Mouse (Mus musculus): ENCODE data around the gene Vrk2.

The Vrk2 gene

DNA sequence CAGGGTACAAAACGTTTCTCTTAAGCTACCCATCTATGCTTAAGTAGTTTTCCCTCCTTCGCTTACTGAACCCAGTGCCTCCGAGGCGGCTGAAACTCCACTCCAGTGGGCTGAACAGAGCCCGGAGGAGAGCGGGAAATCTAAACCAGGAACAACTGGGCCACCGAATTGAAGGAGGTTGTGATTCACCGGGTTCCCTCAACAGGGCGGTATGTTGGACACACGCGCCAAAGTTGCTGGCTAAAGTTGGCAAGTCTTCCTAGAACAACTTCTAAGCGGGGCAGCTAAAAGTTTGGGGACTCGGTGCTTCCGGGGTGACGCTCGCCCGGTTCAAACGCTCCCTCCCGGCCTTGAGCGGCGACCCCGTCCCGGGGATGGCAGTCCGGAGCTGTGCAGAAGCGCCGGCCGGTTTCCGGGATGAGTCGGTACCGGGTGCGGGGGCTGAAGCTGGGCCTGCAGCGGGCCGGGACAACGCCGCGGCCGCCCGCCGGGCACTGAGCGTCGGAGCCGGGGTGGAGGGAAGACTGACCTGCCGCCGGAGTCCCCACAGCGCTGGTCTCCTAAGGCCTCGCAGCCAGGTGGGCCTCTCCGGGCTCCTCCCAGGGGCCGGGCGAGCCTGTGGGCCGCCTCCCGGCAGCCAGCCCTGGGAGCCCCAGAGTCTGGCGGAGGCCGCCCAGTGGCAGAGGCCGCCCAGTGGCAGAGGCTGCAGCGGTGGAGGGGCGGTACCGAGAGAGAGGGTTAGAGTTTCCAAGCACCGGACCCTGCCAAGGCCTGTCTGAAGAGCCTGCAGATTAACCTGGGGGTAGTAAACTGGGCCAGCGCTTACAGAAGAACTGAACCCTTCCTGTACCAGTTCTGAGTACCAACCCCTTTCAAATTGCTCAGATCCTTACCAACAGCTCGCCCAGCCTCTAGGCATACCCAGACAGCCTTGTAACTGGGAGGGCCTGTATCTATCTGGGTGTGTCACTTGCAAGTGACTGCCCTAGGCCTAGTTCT lies at the start of gene Vrk2, which contains the start of gene Gm6899:
Gene Vrk2 (minus strand): TSS at position 939 of the 999 bp plus-strand sequence.
Gene Gm6899 (plus strand): TSS at position 181 of the 999 bp plus-strand sequence.
- peak; percentile 90 for DNase-seq (ENCODE audit: low spot score)

DNA sequence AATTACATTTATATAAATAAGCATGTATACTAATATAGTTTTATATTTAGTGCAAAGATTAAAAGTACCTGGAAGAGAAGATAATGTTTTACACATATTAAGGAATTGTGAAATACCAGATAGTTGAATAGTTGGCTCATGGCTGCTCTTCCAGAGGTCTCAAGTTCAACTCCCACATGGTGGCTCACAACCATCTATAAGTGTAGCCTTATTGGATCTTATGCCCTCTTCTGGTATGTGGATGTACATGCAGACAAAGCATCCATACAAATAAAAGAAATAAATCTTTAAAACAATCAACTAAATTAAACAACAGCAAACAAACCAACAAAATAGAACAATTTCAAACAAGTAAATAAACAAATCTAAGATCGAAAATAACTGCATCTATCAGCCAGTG lies 48.3 kb upstream of the Vrk2 start:
- no peak for DNase-seq (ENCODE audit: low spot score)

DNA sequence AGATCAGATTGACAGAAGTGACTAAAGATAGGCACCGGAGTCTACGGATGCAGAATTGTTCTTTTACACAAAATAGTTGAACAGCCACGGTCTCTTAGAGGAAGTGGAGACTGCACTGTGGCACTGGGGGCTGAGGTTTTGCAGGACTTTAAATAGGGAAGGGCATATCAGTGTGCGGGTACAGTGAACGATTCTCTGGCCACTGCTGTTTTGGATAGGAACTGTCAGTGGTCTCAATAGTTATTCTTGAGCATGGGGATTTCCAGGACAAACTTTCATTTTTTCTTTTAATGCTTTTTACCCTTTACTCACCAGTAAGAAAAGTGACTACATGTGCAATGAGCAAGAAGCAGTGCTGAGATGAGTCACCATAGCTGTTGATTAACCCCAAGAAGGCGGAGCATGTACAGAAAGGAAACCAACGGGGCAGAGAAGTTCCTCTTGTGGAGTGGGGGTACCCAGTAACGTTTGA lies 46.6 kb upstream of the Vrk2 start:
- no peak for DNase-seq (ENCODE audit: low spot score)

DNA sequence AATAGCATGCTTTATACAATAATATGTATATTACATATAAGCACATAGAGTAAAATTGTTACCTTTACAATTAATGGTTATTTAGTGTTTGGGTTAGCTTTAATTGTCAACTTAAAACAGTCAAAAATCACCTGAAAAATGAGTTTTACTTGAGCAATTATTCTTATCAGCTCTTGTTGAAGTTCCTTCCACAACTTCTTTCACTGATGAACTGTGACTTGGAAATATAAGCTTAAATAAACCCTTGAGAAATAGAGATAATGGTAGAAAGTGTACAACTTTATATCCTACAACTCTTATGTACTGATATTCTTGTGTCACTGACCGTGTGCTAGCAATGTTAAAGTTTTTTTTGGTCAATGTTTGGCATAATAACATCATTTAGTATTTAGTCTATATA lies 42.4 kb upstream of the Vrk2 start:
- DNase-seq (ENCODE audit: low spot score): no peak

DNA sequence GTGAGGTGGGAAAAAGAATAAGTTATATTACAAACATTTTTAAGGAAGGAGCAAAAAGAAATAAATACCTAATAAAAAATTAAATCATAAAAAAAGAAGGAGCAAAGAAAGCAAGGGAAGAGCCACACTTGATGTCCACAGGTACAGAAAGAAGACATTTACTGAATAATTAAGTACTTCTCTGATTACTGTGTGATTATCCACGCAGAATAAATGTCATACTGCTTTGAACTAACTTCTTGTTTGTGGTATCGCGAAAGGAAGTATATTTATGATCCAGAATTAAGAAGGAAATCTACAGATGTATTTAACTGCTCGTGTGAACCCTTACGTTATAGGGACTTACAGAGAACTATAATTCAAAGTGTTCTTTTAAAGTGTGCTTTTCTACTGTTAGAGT lies 28.9 kb upstream of the Vrk2 start:
- DNase-seq (ENCODE audit: low spot score): no peak

DNA sequence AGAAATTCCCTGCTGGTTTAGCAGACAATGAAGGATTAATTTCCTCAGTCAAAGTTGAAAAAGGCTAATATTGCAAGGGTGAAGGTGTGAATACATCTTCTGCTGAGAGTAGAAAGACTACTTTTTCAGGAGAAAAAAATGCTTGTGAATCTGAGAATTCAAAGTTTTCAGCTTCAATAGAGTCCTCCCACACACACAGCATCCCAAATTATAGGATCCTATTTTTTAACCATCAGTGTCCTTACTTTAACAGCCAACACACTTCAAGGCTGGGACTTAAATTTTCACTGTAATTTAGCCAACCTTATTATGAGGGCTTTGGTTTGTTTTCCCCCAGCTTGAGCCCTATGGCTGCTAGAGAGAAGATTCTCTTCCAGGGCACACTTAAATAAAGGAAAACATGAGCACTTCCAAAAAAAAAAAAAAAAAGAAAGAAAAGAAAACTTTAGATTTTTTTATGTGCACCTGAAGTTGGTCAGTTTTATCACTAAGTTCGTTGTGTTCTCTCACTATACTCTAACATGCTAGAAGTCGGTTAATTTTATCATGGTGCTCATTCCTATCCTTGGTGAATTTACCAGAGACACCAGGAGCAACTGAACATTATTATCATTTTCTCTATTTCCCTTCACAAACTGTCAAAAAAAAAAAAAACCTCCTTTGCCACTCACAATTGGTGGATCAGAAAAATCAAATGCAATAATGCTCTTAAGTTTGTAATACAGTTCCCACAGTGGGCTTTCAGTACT lies 24.9 kb upstream of the Vrk2 start:
- DNase-seq (ENCODE audit: low spot score): no peak

DNA sequence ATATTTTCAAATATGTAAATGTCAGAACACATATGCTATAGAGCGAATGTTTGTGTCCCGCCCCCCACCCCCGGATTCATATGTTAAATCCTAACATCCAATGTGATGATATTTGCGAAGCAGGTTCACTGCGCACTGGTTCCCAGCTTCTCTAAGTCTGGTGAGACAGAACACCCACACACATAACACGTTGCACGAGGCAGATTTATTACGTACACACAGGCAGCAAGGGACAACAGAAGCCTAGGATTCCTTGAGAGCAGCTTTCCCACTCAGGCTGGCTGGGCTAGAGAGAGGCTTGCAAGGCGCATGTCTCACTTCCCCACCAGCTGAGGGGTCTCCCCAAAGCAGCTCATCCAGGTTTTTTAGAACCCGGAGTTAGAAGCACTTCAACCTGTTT lies 15.0 kb upstream of the Vrk2 start:
- no peak for DNase-seq (ENCODE audit: low spot score)

DNA sequence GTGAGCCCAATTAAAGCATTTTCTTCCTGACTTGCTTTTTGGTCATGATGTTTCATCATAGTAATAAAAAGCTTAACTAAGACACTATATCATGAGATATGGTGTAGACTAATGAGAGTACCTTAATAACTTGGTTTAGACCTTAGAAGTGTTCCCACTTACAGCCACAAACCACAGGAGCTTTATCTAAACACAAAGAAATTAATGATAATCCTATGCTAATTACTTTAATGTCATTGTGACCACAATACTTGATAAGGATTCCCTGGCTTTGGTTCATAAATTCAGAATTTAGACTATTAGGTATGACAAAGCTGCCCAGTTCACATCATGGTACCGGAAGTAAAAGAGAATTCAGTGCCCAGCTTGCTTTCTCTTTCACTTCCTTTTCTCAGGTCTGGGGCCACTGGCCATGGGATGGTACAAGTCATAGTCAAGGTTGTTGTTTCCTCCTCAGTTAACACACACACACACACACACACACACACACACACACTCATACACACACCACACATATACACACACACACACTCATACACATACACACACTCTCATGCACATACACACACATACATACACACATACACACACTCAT lies 10.4 kb upstream of the Vrk2 start:
- DNase-seq (ENCODE audit: low spot score): no peak

DNA sequence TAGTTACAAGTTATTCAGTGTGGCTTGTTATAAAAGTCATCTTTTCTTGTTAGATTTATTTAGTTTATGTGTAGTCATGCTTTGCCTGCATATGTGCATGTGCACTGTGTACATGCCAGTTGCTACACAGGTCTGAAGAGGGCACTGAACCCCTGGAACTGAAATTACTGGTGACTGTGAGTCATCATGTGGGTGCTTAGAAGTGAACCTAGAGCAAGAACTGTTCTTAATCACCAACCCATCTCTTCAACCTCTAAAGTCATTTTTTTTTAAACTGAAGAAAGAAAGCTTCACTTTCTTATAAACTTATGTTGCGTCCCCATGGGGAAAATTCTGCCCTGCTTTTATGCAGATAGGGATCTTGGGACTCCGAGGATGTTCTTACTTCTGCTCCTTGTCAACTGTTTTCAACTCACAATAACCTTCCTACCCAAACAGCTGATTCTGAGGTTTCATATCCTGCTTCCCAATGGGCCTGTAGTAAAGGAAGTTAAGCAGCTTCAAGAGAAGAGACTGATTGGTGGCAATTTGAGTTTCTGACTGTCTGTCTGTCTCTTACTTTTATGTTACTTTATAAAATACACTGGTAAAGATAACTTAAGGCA lies 7.9 kb upstream of the Vrk2 start:
- no peak for DNase-seq (ENCODE audit: low spot score)

DNA sequence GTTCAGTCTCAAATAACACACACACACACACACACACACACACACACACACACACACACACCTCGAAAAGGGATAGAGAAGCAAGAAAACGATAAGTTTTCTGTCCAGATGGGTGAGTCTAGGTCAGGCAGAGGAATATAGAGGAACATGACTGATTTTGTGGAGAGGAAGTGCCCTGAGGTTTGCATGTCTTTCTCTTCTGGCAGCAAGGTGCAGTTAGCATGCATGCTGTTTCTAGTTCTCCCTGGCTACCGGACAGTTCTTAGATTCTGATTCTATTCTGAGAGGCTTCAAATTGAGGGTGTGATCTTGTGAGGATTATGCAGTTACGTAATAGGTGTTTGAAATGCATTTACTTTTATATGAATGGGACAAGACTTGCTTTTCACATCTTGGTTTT lies 6.9 kb upstream of the Vrk2 start:
- DNase-seq (ENCODE audit: low spot score): no peak

DNA sequence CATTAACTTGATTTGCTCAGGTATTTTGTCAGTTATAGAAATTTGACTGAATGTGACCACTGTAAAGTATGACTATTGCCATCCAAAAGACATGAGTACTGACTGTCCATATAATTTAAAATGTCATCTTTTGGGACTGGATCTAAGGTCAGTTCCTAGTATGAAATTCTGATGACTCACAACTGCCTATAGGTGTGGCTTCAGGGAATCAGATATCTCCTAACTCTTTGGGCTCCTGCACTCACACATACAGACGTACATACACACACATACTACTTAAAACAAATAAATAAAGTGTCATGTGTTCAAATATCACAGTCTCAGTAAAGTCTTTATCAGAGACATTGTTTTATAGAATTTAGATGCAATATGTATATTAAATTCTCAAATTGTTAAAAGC lies 5.1 kb upstream of the Vrk2 start:
- no peak for DNase-seq (ENCODE audit: low spot score)

DNA sequence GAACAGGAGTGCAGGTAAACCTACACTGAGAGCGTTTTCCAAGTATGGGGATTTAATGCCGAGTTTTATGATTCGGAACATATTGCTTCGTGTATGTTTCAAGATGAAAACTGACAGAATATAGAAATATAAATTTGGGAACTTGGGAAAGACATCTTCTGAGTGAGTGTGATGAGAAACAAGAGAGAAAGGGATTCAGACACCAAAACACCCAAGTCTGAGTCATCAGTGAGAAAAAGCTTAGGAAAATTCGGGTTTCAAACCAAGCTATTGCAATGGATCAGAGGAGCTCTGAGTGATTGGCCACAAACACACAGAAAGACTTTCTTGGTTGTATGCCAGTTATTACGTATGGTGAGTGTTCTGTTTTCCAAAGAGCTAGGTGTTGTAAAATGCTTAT lies 4.0 kb upstream of the Vrk2 start:
- DNase-seq (ENCODE audit: low spot score): no peak

DNA sequence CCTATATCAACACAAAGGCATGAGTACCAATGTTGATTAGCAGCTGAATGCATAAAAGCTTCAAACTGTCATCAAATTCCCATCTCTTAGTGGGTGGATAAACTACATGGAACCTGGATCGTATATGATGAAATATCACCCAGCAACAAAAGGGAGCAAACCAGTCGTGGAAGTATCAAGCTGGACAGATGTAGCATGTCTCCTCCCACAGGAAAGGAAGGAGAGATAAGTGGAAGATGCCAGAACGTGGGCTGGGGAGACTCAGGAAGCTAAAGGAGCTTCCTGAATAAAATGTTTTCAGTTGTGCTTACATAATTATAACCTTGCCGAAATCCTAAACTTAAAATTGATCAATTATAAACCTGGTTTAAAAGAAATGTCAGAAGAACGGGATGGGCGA lies 3.3 kb upstream of the Vrk2 start:
- DNase-seq (ENCODE audit: low spot score): no peak

DNA sequence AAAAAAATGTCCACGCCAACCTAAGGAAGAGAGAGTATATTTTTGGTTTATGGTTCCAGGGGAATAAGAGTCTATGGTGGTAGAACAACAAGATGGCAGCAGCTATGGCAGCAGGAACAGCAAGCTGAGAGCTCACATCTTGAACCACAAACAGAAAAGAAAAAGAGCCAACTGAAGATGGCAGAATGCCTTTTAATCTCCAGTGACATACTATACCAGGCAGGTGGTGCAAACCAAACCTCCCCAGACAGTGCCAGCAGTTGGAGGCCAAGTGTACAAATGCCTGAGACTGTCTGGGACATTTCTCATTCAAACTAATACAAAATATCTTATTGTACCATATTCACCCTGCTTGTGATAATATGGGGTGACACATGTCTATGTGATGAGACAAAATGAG lies 2.4 kb upstream of the Vrk2 start:
- no peak for DNase-seq (ENCODE audit: low spot score)

DNA sequence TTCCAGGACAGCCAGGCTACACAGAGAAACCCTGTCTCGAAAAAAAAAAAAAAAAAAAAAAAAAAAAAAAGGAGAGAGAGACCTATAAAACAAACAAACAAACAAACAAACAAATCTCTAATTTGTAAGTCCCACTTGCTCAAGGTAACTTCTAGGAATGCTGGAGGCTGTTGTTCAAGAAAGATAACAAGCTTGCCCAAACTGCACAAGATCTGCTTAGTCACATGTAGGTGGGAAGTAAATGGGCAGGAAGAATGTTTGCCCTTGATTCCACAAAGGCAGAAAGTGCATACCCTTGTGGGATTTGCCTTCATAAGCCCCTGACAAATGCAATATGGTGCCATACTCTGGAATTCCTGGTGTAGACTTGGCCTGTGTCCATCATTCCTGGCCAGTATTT lies 688 bp upstream of the Vrk2 start:
- DNase-seq (ENCODE audit: low spot score): no peak

DNA sequence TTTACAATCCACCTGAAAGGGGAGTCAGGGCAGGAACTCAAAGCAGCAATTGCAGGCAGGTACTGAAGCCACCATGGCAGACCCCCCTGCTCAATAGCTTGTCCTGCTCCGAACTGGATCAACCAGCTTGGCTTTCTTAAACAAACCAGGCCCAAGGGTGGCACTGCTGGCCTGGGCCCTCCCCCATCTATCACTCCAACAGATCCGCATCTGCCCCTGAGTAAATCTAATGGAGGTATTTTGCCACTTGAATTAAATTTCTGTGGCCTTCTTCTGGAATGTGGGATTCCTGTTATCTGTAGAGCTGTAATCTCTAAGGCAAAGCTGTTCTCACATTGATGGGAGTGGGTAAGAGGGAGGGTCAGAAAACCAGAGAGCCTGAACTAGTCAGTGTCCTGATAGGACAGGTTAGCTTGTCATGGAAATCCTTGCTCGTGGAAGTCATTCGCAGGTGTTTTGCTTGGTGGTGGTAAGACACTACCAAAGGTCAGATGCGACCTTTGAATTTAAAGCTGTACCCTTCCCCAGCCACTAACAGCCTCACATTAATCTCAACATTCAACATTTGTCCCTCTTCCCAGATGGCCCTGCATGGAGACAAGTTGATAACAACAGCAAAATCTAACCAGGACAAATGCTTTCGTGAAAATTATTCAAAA lies 1.3 kb downstream of the Vrk2 start:
- DNase-seq (ENCODE audit: low spot score): no peak

DNA sequence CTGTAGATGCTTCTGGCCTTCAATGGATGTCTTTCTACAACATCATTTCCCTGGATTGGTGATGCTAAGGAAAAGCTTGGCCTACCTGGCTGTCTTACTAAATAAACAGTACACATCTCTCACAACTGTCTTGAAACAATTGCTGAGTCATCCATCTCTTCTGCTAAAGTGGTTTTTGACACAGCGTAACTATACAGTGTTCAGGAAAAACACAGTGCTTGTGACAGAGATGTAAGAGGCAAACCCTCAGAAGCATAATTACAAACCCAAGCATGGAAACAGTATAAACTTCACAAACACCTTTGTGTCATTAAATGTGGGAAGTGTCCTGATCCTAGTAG lies 6.6 kb downstream of the Vrk2 start:
- no peak for DNase-seq (ENCODE audit: low spot score)

DNA sequence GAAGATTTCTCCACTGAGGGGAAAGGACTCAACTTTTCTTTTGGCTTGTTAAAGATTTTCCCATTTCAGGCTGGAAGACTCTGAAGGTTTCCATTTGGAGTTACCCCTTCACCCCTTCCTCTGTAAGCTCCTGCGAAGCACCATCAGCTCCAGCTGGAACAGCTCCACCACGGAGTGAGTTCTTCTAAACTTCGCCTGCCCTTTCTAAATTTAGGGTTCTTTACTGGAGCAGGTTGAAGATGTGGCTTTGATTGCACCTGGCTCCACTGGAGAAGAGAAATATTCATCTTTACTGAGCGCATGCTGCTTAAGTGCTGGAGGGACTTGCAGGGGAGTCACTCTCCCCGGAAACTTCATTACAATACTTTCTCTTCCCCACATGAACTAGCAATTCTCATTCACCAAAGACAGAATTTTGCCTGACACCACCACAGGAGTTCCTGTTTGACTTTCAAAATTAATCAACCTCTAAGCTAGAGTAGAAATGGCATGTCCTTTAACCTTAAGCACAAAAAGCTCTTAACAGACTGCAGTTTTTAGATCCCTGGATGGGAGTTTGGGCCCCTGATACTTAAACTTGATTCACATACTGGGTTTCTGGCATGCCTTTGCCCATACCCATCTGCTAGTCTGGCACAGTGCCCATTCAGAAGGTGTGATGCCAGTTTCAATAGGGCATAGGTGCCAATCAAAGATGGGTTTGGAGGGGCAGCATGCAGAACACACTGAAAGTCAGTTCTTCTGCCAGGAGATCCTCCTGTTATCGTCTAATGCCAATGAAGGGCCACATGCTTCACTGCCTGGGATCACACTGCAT lies 7.2 kb downstream of the Vrk2 start:
- no peak for DNase-seq (ENCODE audit: low spot score)

DNA sequence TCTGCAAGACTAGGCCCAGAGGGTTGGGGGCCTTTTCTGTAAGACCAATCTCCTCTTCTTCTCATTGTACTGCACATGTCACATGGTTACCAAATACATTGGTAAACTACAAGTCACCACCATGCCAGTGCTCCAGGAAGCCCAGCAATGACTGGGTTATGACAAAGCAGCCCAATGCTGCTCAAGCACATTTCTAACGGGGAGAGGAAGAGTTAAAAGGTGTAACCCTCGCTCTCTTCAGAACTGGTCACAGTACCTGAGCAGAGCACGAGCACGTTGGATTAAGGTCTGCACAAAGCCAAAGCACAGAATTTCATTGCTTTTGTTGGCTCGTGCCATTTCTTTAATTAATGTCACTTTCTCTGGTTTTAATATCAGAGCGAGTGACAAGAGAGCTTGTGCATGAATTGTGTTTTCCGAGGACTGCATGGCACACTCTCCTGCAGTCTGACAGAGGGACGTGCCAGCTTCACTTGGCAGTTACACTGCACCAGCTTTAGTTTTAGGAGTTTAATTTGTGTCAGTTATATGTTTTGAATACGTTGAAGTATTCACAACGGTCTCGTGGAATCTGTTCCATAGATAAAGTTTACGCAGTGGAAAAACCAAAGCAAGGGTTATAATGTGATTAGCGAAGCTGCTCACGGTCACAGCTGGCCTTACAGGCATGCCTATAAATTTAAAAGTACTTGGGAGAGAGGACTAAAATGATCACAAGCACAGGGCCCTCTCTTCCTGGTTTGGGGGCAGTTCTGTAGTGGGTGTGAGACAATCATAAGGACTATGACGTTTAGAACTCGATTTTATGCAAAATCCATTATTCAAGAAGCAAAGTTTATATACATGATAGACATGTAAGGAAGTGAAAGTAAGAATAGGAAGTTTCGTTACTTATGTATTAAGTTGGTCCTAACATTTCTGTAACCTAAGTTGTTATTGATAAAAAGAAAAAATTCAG lies 8.1 kb downstream of the Vrk2 start:
- no peak for DNase-seq (ENCODE audit: low spot score)

DNA sequence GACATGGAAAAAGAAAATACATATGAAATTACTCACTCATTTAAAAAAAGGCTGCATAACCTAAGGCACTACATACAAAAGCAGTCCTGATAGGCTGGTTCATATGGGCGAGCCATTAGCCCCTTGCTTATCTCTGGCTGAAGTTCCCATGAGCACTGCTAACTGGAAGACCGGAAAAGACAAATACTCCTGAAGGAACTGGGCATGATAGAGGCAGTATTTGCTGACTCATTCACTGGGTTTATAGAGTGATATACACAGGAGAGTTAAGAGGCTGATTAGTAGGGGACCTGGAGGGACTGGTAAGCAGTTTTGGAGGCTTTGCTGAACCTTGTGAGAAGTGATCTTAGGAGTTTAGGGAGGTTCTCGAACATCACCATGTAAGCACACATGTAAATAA lies 42.2 kb downstream of the Vrk2 start:
- no peak for DNase-seq (ENCODE audit: low spot score)

Data from yolk sac, embryonic 10.5 days (tissue).